Mouse (Mus musculus): Measurements from ENCODE around the gene Akr1b7. TPM values are rescaled to one million over a fixed set of nuclear protein-coding genes. Genes with fewer than 3 reads are reported as not detected.

Gene Akr1b7
- total and polyA plus RNA-seq, 3 experiments = 0.08 TPM; not detected in 2

- TF ChIP-seq ELF1 (IDR thresholded peaks at IDR 0.05; ENCODE audit: low read depth, low read length) = 0 out of 2 replicates have a peak, but pooled peaks have one; percentile 14
- TF ChIP-seq CTCF (conservative IDR thresholded peaks at IDR 0.05 in 1 of 2, IDR thresholded peaks at IDR 0.05 in 1 of 2; ENCODE audit: low read depth in 2 of 2, low read length in 2 of 2) = peak; percentile 68 to 96
- TF ChIP-seq RAD21 (IDR thresholded peaks at IDR 0.05; ENCODE audit: low read depth, low read length) = peak; percentile 100
- no peak for TF ChIP-seq TCF12 (IDR thresholded peaks at IDR 0.05; ENCODE audit: low read depth, low read length)
- peak; percentile 96 for TF ChIP-seq SMC3 (IDR thresholded peaks at IDR 0.05; ENCODE audit: low read depth, low read length)
- TF ChIP-seq GABPA (IDR thresholded peaks at IDR 0.05; ENCODE audit: insufficient replicate concordance, low read depth, low read length) = no peak
- TF ChIP-seq MEF2A (IDR thresholded peaks at IDR 0.05; ENCODE audit: borderline replicate concordance, low read depth, low read length) = 0 out of 2 replicates have a peak, but pooled peaks have one; percentile 21
- TF ChIP-seq ZC3H11A (IDR thresholded peaks at IDR 0.05; ENCODE audit: low read depth, low read length) = peak; percentile 72
- no peak for TF ChIP-seq MYC (IDR thresholded peaks at IDR 0.05; ENCODE audit: low read depth, low read length)
- no peak overlapping the region for H3K4me3 ChIP-seq (replicated peaks in 1 of 3; ENCODE audit: low read depth in 2 of 3, low read length in 2 of 3, poor library complexity in 1 of 3)
- in situ Hi-C loops (cut with MboI; ENCODE audit: low pct_ligation_motif_present, low pct_unique_long_range_greater_than_20kb, low sequenced_read_pairs) = no loop called here
These were observed 35.8 kb downstream of the Akr1b7 start for GRCm38 (mm10) chr6:34447961-34448360.

GRCm38 (mm10) chr6:34448696-34449095, 36.6 kb downstream of the Akr1b7 start:
- dilution Hi-C loops (cut with MboI; ENCODE audit: extremely low pct_ligation_motif_present, extremely low pct_unique_long_range_greater_than_20kb, low sequenced_read_pairs) = no loop called here
- H3K9me3 ChIP-seq (replicated peaks; ENCODE audit: low read length) = no peaks in the 10 kb centered on the region
- in situ Hi-C loops (cut with MboI; ENCODE audit: low pct_ligation_motif_present, low pct_unique_long_range_greater_than_20kb, low sequenced_read_pairs) = no loop called here
- no peaks in the 10 kb centered on the region for H3K27me3 ChIP-seq (replicated peaks)
- no peak for DNase-seq (ENCODE audit: extremely low read depth)
- H3K79me2 ChIP-seq (replicated peaks; ENCODE audit: control insufficient read depth, extremely low read depth, insufficient read depth, poor library complexity, severe bottlenecking) = no peaks in the 10 kb centered on the region
- TF ChIP-seq SMC3 (IDR thresholded peaks at IDR 0.05; ENCODE audit: low read depth, low read length) (no peak), ETS1 (conservative IDR thresholded peaks at IDR 0.05; ENCODE audit: low read depth, low read length) (no peak), PAX5 (IDR thresholded peaks at IDR 0.05; ENCODE audit: low read length) (no peak), MAX (IDR thresholded peaks at IDR 0.05; ENCODE audit: low read length) (no peak), CTCF (conservative IDR thresholded peaks at IDR 0.05 in 1 of 2, IDR thresholded peaks at IDR 0.05 in 1 of 2; ENCODE audit: low read depth in 2 of 2, low read length in 2 of 2) (no peak), USF1 (IDR thresholded peaks at IDR 0.05; ENCODE audit: low read depth, low read length) (no peak), CHD2 (IDR thresholded peaks at IDR 0.05; ENCODE audit: low read length) (no peak)
- peaks cover 0 to 4% of the 10 kb centered on the region in 2 experiments; a peak in 1 of 4 replicates for H3K4me1 ChIP-seq (ENCODE audit: control insufficient read depth in 1 of 2, insufficient read depth in 2 of 2)
- no peak overlapping the region for H3K9ac ChIP-seq (ENCODE audit: insufficient read depth, low read depth)
- H3K4me3 ChIP-seq (replicated peaks in 1 of 3; ENCODE audit: low read depth in 2 of 3, low read length in 2 of 3, poor library complexity in 1 of 3) = no peak overlapping the region
- H3K4me2 ChIP-seq (ENCODE audit: insufficient read depth, low read depth, poor library complexity, severe bottlenecking) = no peak overlapping the region
- no peak overlapping the region for H3K27ac ChIP-seq (ENCODE audit: insufficient read depth, low read depth)
- no peaks in the 10 kb centered on the region for H3K36me3 ChIP-seq (replicated peaks in 1 of 2; ENCODE audit: control insufficient read depth in 1 of 2, insufficient read depth in 1 of 2, low read length in 1 of 2)

More at GRCm38 (mm10) chr6:34447961-34448360, 35.8 kb downstream of the Akr1b7 start:
- H3K4me1 ChIP-seq (ENCODE audit: control insufficient read depth in 1 of 2, insufficient read depth in 2 of 2) = peaks cover 0 to 4% of the 10 kb centered on the region in 2 experiments; a peak in 1 of 4 replicates
- no peak overlapping the region; the same call in 1 of the 2 replicates for H3K9ac ChIP-seq (ENCODE audit: insufficient read depth, low read depth)
- no peaks in the 10 kb centered on the region for H3K36me3 ChIP-seq (replicated peaks in 1 of 2; ENCODE audit: control insufficient read depth in 1 of 2, insufficient read depth in 1 of 2, low read length in 1 of 2)
- H3K9me3 ChIP-seq (replicated peaks; ENCODE audit: low read length) = no peaks in the 10 kb centered on the region
- no peak overlapping the region for H3K27ac ChIP-seq (ENCODE audit: insufficient read depth, low read depth)
- no peak overlapping the region; the same call in 1 of the 2 replicates for H3K4me2 ChIP-seq (ENCODE audit: insufficient read depth, low read depth, poor library complexity, severe bottlenecking)
- peak; percentile 79 for DNase-seq (ENCODE audit: extremely low read depth)
- dilution Hi-C loops (cut with MboI; ENCODE audit: extremely low pct_ligation_motif_present, extremely low pct_unique_long_range_greater_than_20kb, low sequenced_read_pairs) = no loop called here
- H3K79me2 ChIP-seq (replicated peaks; ENCODE audit: control insufficient read depth, extremely low read depth, insufficient read depth, poor library complexity, severe bottlenecking) = no peaks in the 10 kb centered on the region
- no peaks in the 10 kb centered on the region for H3K27me3 ChIP-seq (replicated peaks)

Measured in CH12.LX (cell line).